Mouse (Mus musculus) frontal cortex, postnatal 10 days (tissue): ENCODE results near the gene Slc26a10.
"Not testable (repeated sequence)": the region's sequence is repeated elsewhere in the genome, so short reads cannot be mapped to it uniquely, and the experiment has no call there.

Source experiments
- DNase-seq, 2 experiments: peaks; one replicate each; pipeline ENCODE4 v3.0.0; 2022; ENCODE audit warnings: low spot score in 2 of 2, mixed read lengths in 1 of 2

Slc26a10 gene

GRCm38 (mm10) chr10:127134394-127135035 is 45.9 kb downstream of the Slc26a10 start:
- not testable (repeated sequence) for DNase-seq

- DNase-seq = no peak
Measured at GRCm38 (mm10) chr10:127132469-127132868, 48.0 kb downstream of the Slc26a10 start.

- no peak for DNase-seq
Measured at GRCm38 (mm10) chr10:127129431-127129830, 51.0 kb downstream of the Slc26a10 start.

GRCm38 (mm10) chr10:127127711-127128279 is 52.6 kb downstream of the Slc26a10 start:
- DNase-seq = no peak

- DNase-seq = no peak
Measured at GRCm38 (mm10) chr10:127126579-127126978, 53.9 kb downstream of the Slc26a10 start.

- peak in 1 of 2 experiments; percentile 26 for DNase-seq
Measured at GRCm38 (mm10) chr10:127125210-127126001, 55.0 kb downstream of the Slc26a10 start.

- peak; percentile 43 to 66 for DNase-seq
Measured at GRCm38 (mm10) chr10:127123436-127123805, 57.0 kb downstream of the Slc26a10 start.

GRCm38 (mm10) chr10:127122784-127123435 is 57.5 kb downstream of the Slc26a10 start:
- peak in 1 of 2 experiments; percentile 48 for DNase-seq

GRCm38 (mm10) chr10:127122018-127122417 is 58.4 kb downstream of the Slc26a10 start:
- no peak for DNase-seq
